Mouse (Mus musculus) embryonic facial prominence, embryonic 14.5 days (tissue): ENCODE data around the gene Gm20604. TPM values are rescaled to one million over a fixed set of nuclear protein-coding genes. Genes with fewer than 3 reads are reported as not detected.

Experiments
- ATAC-seq: fragments of 200-750 bp; cut with Nextera tagmentation; 2 replicates; pipeline ENCODE4 v1.8.0; 2017; ENCODE audit warnings: low read depth, moderate number of reproducible peaks, moderate TSS enrichment
- DNase-seq: peaks from one replicate; pipeline ENCODE4 v3.0.0-alpha.2; 2015; ENCODE audit warnings: low spot score
- H3K27ac ChIP-seq: fragments of 300-500 bp; sonication (generic); replicated peaks from 2 replicates; pipeline ENCODE4 v1.5.1; 2014; ENCODE audit warnings: low read depth, mild to moderate bottlenecking, low read length, moderate library complexity
- H3K27me3 ChIP-seq: fragments of 300-500 bp; sonication (generic); replicated peaks from 2 replicates; pipeline ENCODE4 v1.6.1; 2014; ENCODE audit warnings: low read length; ENCODE audit not compliant: control insufficient read depth, insufficient read depth
- H3K36me3 ChIP-seq: fragments of 300-500 bp; sonication (generic); 2 replicates; pipeline ENCODE4 v1.6.1; 2014; ENCODE audit warnings: low read length, mixed read lengths; ENCODE audit not compliant: control insufficient read depth, insufficient read depth
- H3K4me1 ChIP-seq: fragments of 300-500 bp; sonication (generic); 2 replicates; pipeline ENCODE4 v1.6.1; 2014; ENCODE audit warnings: antibody characterized with exemption, low read length; ENCODE audit not compliant: control insufficient read depth, insufficient read depth
- H3K4me2 ChIP-seq: fragments of 300-500 bp; sonication (generic); 2 replicates; pipeline ENCODE4 v1.6.1; 2014; ENCODE audit warnings: low read depth, mild to moderate bottlenecking, low read length, moderate library complexity, mixed read lengths
- H3K4me3 ChIP-seq: fragments of 300-500 bp; sonication (generic); 2 replicates; pipeline ENCODE4 v1.5.1; 2014; ENCODE audit warnings: low read depth, mild to moderate bottlenecking, low read length
- H3K9ac ChIP-seq: fragments of 300-500 bp; sonication (generic); 2 replicates; pipeline ENCODE4 v1.6.1; 2014; ENCODE audit warnings: low read depth, mild to moderate bottlenecking, low read length, moderate library complexity, mixed read lengths
- H3K9me3 ChIP-seq: fragments of 300-500 bp; sonication (generic); 2 replicates; pipeline ENCODE4 v1.6.1; 2016; ENCODE audit warnings: low read length; ENCODE audit not compliant: control insufficient read depth
- WGBS: fragments of 180-500 bp; shearing (Covaris S2); extraction: QIAGEN DNeasy Blood & Tissue Kit; methylation state at CpG from one replicate; pipeline ENCODE4 v1.1.7; 2014; 5-methylcytosine and 5-hydroxymethylcytosine counted together
- polyA plus RNA-seq: library from polyadenylated mRNA; unstranded; fragments of >200 nt; fragmentation: Nextera tagmentation; extraction: Ambion mirVana; gene quantifications from 2 replicates; pipeline ENCODE4 v1.2.1, GENCODE M21; 2014

Gm20604 gene
- polyA plus RNA-seq, 1 experiment from 2014 or later = 22.2 TPM

DNA sequence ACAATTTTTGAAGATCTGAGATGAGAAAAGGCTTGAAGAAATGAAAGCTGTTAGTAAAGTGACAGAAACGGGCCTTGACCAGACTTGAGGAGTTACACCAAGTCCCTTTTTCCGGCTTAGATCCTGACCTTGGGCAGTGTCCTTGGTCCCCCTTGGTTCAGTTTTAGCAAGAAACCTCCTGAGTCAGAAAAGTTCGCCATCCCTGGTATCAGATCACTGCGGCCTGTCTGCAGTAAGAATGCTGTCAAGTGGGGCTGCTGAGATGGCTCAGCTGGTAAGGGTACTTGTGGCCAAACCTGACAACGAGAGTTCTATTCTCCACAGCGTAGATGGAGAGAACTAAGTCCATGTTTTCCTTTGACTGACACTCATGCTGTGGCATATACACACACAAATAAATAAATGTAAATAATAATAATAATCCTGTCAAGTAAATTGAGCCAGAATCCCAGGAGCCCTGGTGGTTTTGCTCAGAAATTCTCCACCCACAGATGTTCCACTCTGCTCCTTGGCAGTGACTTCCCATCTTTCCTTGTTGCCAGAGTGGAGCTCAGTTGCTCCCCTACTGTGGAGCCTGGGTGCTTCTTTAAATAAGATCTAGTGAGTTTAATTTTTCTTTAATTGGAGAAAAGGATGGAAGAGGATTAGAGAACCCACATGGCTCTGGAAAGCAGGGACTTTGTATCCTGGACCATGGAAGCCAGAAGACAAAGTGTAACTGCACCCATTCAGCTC lies 52.4 kb downstream of the Gm20604 start:
- Histone ChIP-seq H3K27ac (no peak overlapping the region), H3K4me2 (peak overlapping the region; percentile 94; the same call in 1 of the 2 replicates), H3K9ac (no peak overlapping the region), H3K36me3 (no peaks in the 10 kb centered on the region), H3K9me3 (no peaks in the 10 kb centered on the region), H3K4me1 (peaks cover 20% of the 10 kb centered on the region), H3K4me3 (peak overlapping the region; percentile 75), H3K27me3 (no peaks in the 10 kb centered on the region)
- DNase-seq = no peak
- ATAC-seq = no peak
- WGBS = 76% methylated on average over 6 of the region's 6 CpGs

GRCm38 (mm10) chr12:102705216-102705871 lies 53.1 kb downstream of the Gm20604 start:
- H3K36me3 ChIP-seq = no peaks in the 10 kb centered on the region
- peak overlapping the region; percentile 81 for H3K9ac ChIP-seq
- H3K4me1 ChIP-seq = peaks cover 24% of the 10 kb centered on the region
- no peaks in the 10 kb centered on the region for H3K9me3 ChIP-seq
- peak overlapping the region; percentile 94 for H3K4me2 ChIP-seq
- 4% methylated on average over 21 of the region's 45 CpGs for WGBS
- H3K27ac ChIP-seq = peak overlapping the region; percentile 88
- ATAC-seq = peak; percentile 78
- no peaks in the 10 kb centered on the region for H3K27me3 ChIP-seq
- DNase-seq = peak; percentile 89
- peak overlapping the region; percentile 75 for H3K4me3 ChIP-seq

- H3K9me3 ChIP-seq = no peaks in the 10 kb centered on the region
- peak; percentile 93 for ATAC-seq
- H3K9ac ChIP-seq = peak within 1 kb of the TSS; percentile 81
- peaks cover 28% of the 10 kb centered on the region for H3K4me1 ChIP-seq
- peak within 1 kb of the TSS; percentile 88 for H3K27ac ChIP-seq
- no peaks in the 10 kb centered on the region for H3K27me3 ChIP-seq
- peak within 1 kb of the TSS; percentile 75 for H3K4me3 ChIP-seq
- no peaks in the 10 kb centered on the region for H3K36me3 ChIP-seq
- peak within 1 kb of the TSS; percentile 94 for H3K4me2 ChIP-seq
- 0% methylated on average over 15 of the region's 105 CpGs for WGBS
- DNase-seq = peak; percentile 69
Measured at GRCm38 (mm10) chr12:102704457-102705198, 53.8 kb downstream of the Gm20604 start, which contains the start of gene Itpk1. Itpk1 (minus strand) TSS chr12:102704930.

GRCm38 (mm10) chr12:102703921-102704408 lies 54.5 kb downstream of the Gm20604 start:
- H3K4me1 ChIP-seq = peaks cover 28% of the 10 kb centered on the region
- no peak for ATAC-seq

GRCm38 (mm10) chr12:102703441-102703840 lies 55.0 kb downstream of the Gm20604 start:
- Histone ChIP-seq H3K27me3 (no peaks in the 10 kb centered on the region), H3K36me3 (no peaks in the 10 kb centered on the region), H3K4me2 (peak overlapping the region; percentile 94), H3K4me1 (peaks cover 29% of the 10 kb centered on the region), H3K9ac (peak overlapping the region; percentile 81; the same call in 1 of the 2 replicates), H3K27ac (peak overlapping the region; percentile 44), H3K9me3 (no peaks in the 10 kb centered on the region), H3K4me3 (peak overlapping the region; percentile 75)
- no peak for DNase-seq
- 39% methylated on average over 6 of the region's 6 CpGs for WGBS
- no peak for ATAC-seq

More at GRCm38 (mm10) chr12:102703921-102704408, 54.5 kb downstream of the Gm20604 start:
- Histone ChIP-seq H3K4me2 (peak overlapping the region; percentile 94), H3K9me3 (no peaks in the 10 kb centered on the region), H3K9ac (peak overlapping the region; percentile 81), H3K27me3 (no peaks in the 10 kb centered on the region), H3K27ac (no peak overlapping the region), H3K36me3 (no peaks in the 10 kb centered on the region), H3K4me3 (peak overlapping the region; percentile 75)
- no peak for DNase-seq
- 5% methylated on average over 17 of the region's 17 CpGs for WGBS

GRCm38 (mm10) chr12:102703111-102703412 lies 55.4 kb downstream of the Gm20604 start:
- WGBS = 6% methylated on average over 4 of the region's 4 CpGs
- DNase-seq (peak; percentile 60), ATAC-seq (no peak)
- Histone ChIP-seq H3K27me3 (no peaks in the 10 kb centered on the region), H3K9ac (no peak overlapping the region; the same call in 1 of the 2 replicates), H3K4me3 (peak overlapping the region; percentile 75), H3K36me3 (no peaks in the 10 kb centered on the region), H3K9me3 (no peaks in the 10 kb centered on the region), H3K4me2 (peak overlapping the region; percentile 94), H3K27ac (peak overlapping the region; percentile 31), H3K4me1 (peaks cover 33% of the 10 kb centered on the region)

DNA sequence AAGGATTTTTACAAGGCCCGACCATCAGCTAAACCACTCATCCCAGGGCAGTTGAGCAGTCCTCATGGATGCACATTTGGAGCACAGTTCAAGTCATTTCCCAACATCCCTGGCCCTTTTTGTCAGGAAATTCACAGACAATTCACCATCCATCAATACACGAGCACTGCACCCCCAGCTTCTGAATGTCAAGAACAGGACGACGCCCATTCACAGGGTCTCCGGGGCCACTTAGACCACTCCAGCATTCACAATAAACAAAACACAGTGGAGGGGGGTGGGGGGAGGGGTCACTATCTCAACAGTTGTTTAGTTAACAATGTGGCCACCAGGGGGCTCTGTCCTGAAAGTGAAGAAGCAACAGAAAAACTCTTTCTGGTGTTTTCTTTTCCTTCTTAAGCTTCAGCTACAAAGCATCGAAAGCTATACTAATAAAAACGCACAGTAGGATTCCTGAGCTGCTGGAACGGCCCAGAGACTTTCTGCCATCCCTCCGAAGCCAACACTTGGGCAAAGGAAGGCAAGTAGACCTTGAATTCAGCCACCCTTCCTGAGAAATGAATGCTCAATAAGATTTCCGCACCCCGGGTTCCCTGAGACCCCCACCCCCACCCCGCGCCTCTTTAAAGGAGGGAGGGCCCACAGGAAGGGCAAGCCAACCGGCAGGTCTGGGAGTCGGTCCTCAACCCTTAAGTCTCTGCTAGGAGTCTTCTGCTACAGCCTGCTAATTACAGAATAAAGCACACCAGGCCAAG lies 55.9 kb downstream of the Gm20604 start:
- WGBS = 5% methylated on average over 15 of the region's 15 CpGs

GRCm38 (mm10) chr12:102701691-102702207 lies 56.7 kb downstream of the Gm20604 start:
- no peak overlapping the region for H3K4me3 ChIP-seq
- peaks cover 36% of the 10 kb centered on the region for H3K4me1 ChIP-seq
- whole genome bisulfite sequencing = 88% methylated on average over 5 of the region's 5 CpGs
- no peak overlapping the region for H3K27ac ChIP-seq
- H3K9me3 ChIP-seq = no peaks in the 10 kb centered on the region
- no peak for ATAC-seq
- H3K36me3 ChIP-seq = no peaks in the 10 kb centered on the region
- no peaks in the 10 kb centered on the region for H3K27me3 ChIP-seq
- no peak overlapping the region for H3K9ac ChIP-seq
- H3K4me2 ChIP-seq = no peak overlapping the region
- no peak for DNase-seq

More for the DNA sequence above, 55.9 kb downstream of the Gm20604 start:
- H3K4me2 ChIP-seq = peak overlapping the region; percentile 94
- H3K36me3 ChIP-seq = no peaks in the 10 kb centered on the region
- H3K9ac ChIP-seq = no peak overlapping the region
- no peaks in the 10 kb centered on the region for H3K9me3 ChIP-seq
- peak overlapping the region; percentile 31 for H3K27ac ChIP-seq
- H3K27me3 ChIP-seq = no peaks in the 10 kb centered on the region
- peaks cover 36% of the 10 kb centered on the region for H3K4me1 ChIP-seq
- peak; percentile 93 for DNase-seq
- ATAC-seq = no peak
- peak overlapping the region; percentile 75 for H3K4me3 ChIP-seq
